Mouse (Mus musculus): ENCODE data around the gene Vwc2l. TPM values are rescaled to one million over a fixed set of nuclear protein-coding genes. Genes with fewer than 3 reads are reported as not detected.

The Vwc2l gene
- polyA plus RNA-seq, 1 experiment from 2014 or later: 0.11 TPM

DNA sequence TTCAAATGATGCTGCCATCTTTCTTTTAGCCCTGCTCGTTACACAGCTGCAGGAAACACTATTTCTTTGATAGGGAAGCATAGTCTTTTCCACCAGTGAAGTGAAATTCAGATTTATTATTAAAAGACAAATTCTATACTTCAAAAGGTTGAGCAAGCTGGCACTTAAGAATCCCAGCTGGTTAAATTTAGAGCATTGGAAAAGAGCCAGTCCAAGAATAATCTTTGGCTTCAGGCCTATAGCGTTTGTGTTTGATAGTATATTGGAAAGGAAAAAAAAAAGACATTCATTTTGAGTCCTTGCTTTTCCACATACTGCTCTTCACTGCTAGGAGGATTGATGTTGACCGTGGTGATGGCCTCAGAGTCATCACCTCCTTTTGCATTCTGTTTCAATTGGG lies 77.9 kb downstream of the Vwc2l start:
- Histone ChIP-seq H3K27me3 (replicated peaks; ENCODE audit: control insufficient read depth, insufficient read depth, low read length) (no peaks in the 10 kb centered on the region), H3K4me1 (replicated peaks; ENCODE audit: control insufficient read depth, insufficient read depth, low read length) (no peaks in the 10 kb centered on the region), H3K36me3 (ENCODE audit: control insufficient read depth, insufficient read depth, low read length) (no peaks in the 10 kb centered on the region), H3K9ac (ENCODE audit: low read length) (no peak overlapping the region), H3K4me2 (ENCODE audit: low read length) (no peak overlapping the region), H3K9me3 (ENCODE audit: control insufficient read depth, low read length) (no peaks in the 10 kb centered on the region), H3K27ac (ENCODE audit: low read depth) (no peak overlapping the region), H3K4me3 (ENCODE audit: low read depth, low read length) (no peak overlapping the region)
- DNase-seq (ENCODE audit: low spot score): no peak
- WGBS: 80% methylated on average over 3 of the region's 3 CpGs
- ATAC-seq (replicated peaks; ENCODE audit: low FRiP score, low TSS enrichment, low read depth): no peak

DNA sequence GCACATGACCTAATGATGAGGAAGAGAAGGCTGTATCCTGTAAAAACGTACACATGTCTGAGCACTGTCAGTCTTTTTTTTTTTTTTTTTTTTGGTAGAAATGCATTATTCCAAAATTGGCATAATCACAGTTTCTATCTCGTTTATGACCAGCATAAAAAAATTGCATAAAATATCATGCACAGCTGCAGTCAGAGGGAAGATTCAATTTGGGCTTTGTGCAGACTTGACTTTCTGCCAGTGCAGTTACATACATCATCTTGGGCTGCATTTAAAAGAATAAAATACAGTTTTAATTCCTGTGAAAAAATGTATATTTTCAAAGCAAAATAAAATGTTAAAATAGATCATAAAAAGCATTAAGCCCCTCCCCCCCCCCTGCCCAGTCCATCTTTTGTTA lies 97.6 kb downstream of the Vwc2l start:
- Histone ChIP-seq H3K9ac (ENCODE audit: low read length) (no peak overlapping the region), H3K27me3 (replicated peaks; ENCODE audit: control insufficient read depth, insufficient read depth, low read length) (no peaks in the 10 kb centered on the region), H3K36me3 (ENCODE audit: control insufficient read depth, insufficient read depth, low read length) (no peaks in the 10 kb centered on the region), H3K4me1 (replicated peaks; ENCODE audit: control insufficient read depth, insufficient read depth, low read length) (no peaks in the 10 kb centered on the region), H3K27ac (ENCODE audit: low read depth) (no peak overlapping the region), H3K4me3 (ENCODE audit: low read depth, low read length) (no peak overlapping the region), H3K9me3 (ENCODE audit: control insufficient read depth, low read length) (no peaks in the 10 kb centered on the region), H3K4me2 (ENCODE audit: low read length) (no peak overlapping the region)
- DNase-seq (ENCODE audit: low spot score) (no peak), ATAC-seq (replicated peaks; ENCODE audit: low FRiP score, low TSS enrichment, low read depth) (no peak)
- WGBS: 57% methylated on average over 2 of the region's 2 CpGs

DNA sequence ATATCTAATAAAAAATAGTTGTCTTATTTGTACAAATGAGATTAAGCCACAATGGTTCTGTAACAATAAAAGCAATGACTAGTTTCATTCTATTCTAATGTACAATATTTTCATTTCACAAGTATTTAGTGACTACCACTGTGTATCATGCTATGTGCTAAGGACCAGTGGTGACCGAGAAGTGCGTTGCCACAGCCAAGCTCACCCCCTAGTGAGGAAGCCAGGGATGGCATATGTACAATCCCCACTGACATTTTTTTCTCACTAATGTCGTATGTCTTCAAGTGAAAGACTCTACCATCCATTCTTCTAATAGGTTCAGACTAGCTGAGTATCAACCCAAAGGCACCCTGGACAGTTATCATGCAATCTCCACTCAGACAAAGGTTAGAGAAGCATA lies 107.7 kb downstream of the Vwc2l start:
- Histone ChIP-seq H3K4me3 (ENCODE audit: low read depth, low read length) (no peak overlapping the region), H3K4me1 (replicated peaks; ENCODE audit: control insufficient read depth, insufficient read depth, low read length) (no peaks in the 10 kb centered on the region), H3K36me3 (ENCODE audit: control insufficient read depth, insufficient read depth, low read length) (no peaks in the 10 kb centered on the region), H3K9me3 (ENCODE audit: control insufficient read depth, low read length) (no peaks in the 10 kb centered on the region), H3K4me2 (ENCODE audit: low read length) (no peak overlapping the region), H3K9ac (ENCODE audit: low read length) (no peak overlapping the region), H3K27ac (ENCODE audit: low read depth) (no peak overlapping the region), H3K27me3 (replicated peaks; ENCODE audit: control insufficient read depth, insufficient read depth, low read length) (no peaks in the 10 kb centered on the region)
- ATAC-seq (replicated peaks; ENCODE audit: low FRiP score, low TSS enrichment, low read depth): no peak
- WGBS: 82% methylated on average over 3 of the region's 3 CpGs
- DNase-seq (ENCODE audit: low spot score): no peak

DNA sequence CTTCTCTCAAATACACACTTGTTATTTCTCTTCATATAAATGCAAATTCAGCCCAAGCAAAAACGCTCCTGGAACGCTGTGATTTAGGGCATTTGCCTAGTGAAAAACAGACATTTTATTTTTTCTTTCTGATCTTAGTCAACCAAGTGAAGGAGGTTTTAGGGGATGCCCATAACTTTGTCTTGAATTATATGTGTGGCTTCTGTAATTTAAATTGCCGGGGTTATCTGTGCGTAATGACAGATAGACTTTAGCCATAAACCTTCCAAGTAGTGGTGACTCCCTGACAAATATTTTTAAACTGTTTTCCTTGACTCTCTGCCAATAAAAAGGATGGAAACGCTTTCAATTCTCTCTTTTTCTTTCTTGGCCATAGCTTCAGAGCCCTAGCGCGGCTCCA lies 116.7 kb downstream of the Vwc2l start:
- no peaks in the 10 kb centered on the region for H3K4me1 ChIP-seq (replicated peaks; ENCODE audit: control insufficient read depth, insufficient read depth, low read length)
- no peak for ATAC-seq (replicated peaks; ENCODE audit: low FRiP score, low TSS enrichment, low read depth)
- no peak overlapping the region for H3K4me2 ChIP-seq (ENCODE audit: low read length)
- no peaks in the 10 kb centered on the region for H3K36me3 ChIP-seq (ENCODE audit: control insufficient read depth, insufficient read depth, low read length)
- no peaks in the 10 kb centered on the region for H3K27me3 ChIP-seq (replicated peaks; ENCODE audit: control insufficient read depth, insufficient read depth, low read length)
- no peak overlapping the region for H3K9ac ChIP-seq (ENCODE audit: low read length)
- no peak for DNase-seq (ENCODE audit: low spot score)
- no peak overlapping the region for H3K4me3 ChIP-seq (ENCODE audit: low read depth, low read length)
- no peak overlapping the region for H3K27ac ChIP-seq (ENCODE audit: low read depth)
- no peaks in the 10 kb centered on the region for H3K9me3 ChIP-seq (ENCODE audit: control insufficient read depth, low read length)
- 68% methylated on average over 7 of the region's 7 CpGs for WGBS

DNA sequence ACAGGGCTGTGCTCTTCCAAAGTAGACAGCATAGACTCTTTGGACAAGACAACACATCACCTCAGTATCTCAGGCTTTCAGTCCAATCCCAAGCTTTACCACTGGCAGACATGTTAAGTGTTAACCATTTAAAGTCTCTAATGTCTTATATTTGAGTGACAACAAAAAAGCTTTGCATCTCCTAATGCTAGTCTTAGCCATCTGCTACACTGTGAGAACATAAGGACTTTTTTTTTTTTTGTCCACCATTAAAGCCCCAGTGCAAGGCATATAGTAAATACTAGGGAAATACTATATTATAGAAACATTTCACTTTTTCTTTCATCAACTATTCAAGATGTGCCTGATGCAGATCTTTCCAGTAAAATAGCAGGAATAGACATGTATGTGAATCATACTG lies 119.8 kb downstream of the Vwc2l start:
- no peak for ATAC-seq (replicated peaks; ENCODE audit: low FRiP score, low TSS enrichment, low read depth)
- H3K4me1 ChIP-seq (replicated peaks; ENCODE audit: control insufficient read depth, insufficient read depth, low read length): no peaks in the 10 kb centered on the region
- no peak overlapping the region for H3K4me3 ChIP-seq (ENCODE audit: low read depth, low read length)
- H3K9ac ChIP-seq (ENCODE audit: low read length): no peak overlapping the region
- H3K27me3 ChIP-seq (replicated peaks; ENCODE audit: control insufficient read depth, insufficient read depth, low read length): no peaks in the 10 kb centered on the region
- H3K9me3 ChIP-seq (ENCODE audit: control insufficient read depth, low read length): no peaks in the 10 kb centered on the region
- no peak overlapping the region for H3K4me2 ChIP-seq (ENCODE audit: low read length)
- no peak for DNase-seq (ENCODE audit: low spot score)
- no peak overlapping the region for H3K27ac ChIP-seq (ENCODE audit: low read depth)
- H3K36me3 ChIP-seq (ENCODE audit: control insufficient read depth, insufficient read depth, low read length): no peaks in the 10 kb centered on the region

DNA sequence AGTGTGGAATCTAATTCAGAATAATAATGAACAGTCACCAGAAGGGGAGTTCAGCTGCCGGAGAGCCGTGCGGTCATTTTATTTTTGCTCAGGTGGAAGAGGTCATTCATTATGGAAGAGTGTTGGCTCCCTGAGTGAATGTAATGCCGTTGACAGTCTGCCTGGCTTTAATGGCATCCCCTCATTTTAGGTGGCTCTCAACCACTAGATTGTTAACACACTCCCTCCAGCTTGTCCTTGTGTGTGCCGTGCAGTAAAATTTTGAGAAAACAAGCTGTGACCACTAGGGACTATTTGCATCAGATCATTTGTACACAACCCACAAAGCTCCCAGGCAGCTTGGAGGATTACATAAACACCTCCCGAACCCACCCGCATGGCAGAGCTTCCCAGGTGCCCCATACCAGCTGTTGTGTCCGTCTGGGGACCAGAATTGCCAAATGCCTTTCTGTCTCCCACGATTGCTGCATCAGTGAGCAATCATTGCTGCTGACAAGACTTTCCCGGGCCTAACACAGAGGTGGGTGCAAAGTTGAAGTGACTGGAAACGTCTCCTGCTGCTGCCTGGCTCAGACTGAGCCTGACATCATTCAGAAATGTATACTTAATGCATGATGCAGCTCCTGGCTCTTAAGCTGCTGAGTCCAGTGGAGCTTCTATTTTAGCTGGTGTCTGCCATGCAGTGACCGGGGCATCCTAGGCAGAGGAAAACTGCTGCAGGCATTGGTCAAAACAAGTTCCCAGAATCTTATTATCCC lies 126.3 kb downstream of the Vwc2l start:
- Histone ChIP-seq H3K4me3 (ENCODE audit: low read depth, low read length) (no peak overlapping the region), H3K36me3 (ENCODE audit: control insufficient read depth, insufficient read depth, low read length) (no peaks in the 10 kb centered on the region), H3K4me2 (ENCODE audit: low read length) (no peak overlapping the region), H3K4me1 (replicated peaks; ENCODE audit: control insufficient read depth, insufficient read depth, low read length) (no peaks in the 10 kb centered on the region), H3K9me3 (ENCODE audit: control insufficient read depth, low read length) (no peaks in the 10 kb centered on the region), H3K27me3 (replicated peaks; ENCODE audit: control insufficient read depth, insufficient read depth, low read length) (no peaks in the 10 kb centered on the region), H3K27ac (ENCODE audit: low read depth) (no peak overlapping the region), H3K9ac (ENCODE audit: low read length) (no peak overlapping the region)
- DNase-seq (ENCODE audit: low spot score): no peak
- 60% methylated on average over 12 of the region's 12 CpGs for WGBS
- ATAC-seq (replicated peaks; ENCODE audit: low FRiP score, low TSS enrichment, low read depth): no peak

DNA sequence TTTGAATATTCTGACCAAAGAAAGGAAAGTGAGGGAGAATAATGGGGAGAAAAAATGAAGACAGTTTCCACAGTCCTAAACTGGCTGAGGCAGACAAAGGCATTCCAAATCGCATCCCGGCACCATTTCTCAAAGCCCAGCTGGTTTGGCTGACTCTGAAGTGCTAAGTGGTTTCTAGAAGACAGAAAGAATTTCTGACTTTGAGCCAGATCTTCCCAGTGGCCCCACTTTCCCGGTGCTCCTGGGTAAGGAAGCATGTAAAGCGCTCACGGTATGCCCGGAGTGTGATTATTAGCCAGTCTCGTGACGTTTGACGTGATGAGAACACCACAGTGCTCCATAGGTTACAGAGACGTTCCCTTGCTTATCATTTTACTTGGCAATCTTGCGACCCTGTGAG lies 127.9 kb downstream of the Vwc2l start:
- ATAC-seq (replicated peaks; ENCODE audit: low FRiP score, low TSS enrichment, low read depth): no peak
- no peaks in the 10 kb centered on the region for H3K9me3 ChIP-seq (ENCODE audit: control insufficient read depth, low read length)
- WGBS: 71% methylated on average over 11 of the region's 11 CpGs

DNA sequence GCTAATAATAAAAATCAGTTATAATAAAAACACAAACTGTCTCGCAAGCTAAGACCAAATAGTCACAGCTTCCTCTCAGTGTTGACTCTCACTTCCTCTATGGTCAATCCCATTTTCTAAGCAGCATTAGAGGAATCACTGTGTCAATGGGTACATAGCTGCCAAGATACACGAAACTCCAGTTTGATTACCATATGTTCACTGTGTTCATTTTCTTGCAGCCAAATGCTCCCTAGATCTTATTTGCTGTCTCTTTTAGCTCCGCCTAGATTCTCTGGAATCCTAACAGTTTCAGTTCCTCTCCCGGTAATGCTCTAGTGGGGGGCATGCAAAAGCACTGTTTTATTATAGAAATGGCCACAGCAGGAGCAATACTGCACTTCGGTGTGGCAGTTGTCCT lies 130.4 kb downstream of the Vwc2l start:
- ATAC-seq (replicated peaks; ENCODE audit: low FRiP score, low TSS enrichment, low read depth): no peak
- no peaks in the 10 kb centered on the region for H3K4me1 ChIP-seq (replicated peaks; ENCODE audit: control insufficient read depth, insufficient read depth, low read length)
- no peaks in the 10 kb centered on the region for H3K36me3 ChIP-seq (ENCODE audit: control insufficient read depth, insufficient read depth, low read length)
- H3K27ac ChIP-seq (ENCODE audit: low read depth): no peak overlapping the region
- H3K4me3 ChIP-seq (ENCODE audit: low read depth, low read length): no peak overlapping the region
- H3K9ac ChIP-seq (ENCODE audit: low read length): no peak overlapping the region
- no peak for DNase-seq (ENCODE audit: low spot score)
- WGBS: 71% methylated on average over 5 of the region's 5 CpGs
- no peaks in the 10 kb centered on the region for H3K9me3 ChIP-seq (ENCODE audit: control insufficient read depth, low read length)
- no peak overlapping the region for H3K4me2 ChIP-seq (ENCODE audit: low read length)
- no peaks in the 10 kb centered on the region for H3K27me3 ChIP-seq (replicated peaks; ENCODE audit: control insufficient read depth, insufficient read depth, low read length)

More for the DNA sequence above, 127.9 kb downstream of the Vwc2l start:
- Histone ChIP-seq H3K4me3 (ENCODE audit: low read depth, low read length) (no peak overlapping the region), H3K4me1 (replicated peaks; ENCODE audit: control insufficient read depth, insufficient read depth, low read length) (no peaks in the 10 kb centered on the region), H3K9ac (ENCODE audit: low read length) (no peak overlapping the region), H3K27me3 (replicated peaks; ENCODE audit: control insufficient read depth, insufficient read depth, low read length) (no peaks in the 10 kb centered on the region), H3K27ac (ENCODE audit: low read depth) (no peak overlapping the region), H3K36me3 (ENCODE audit: control insufficient read depth, insufficient read depth, low read length) (no peaks in the 10 kb centered on the region), H3K4me2 (ENCODE audit: low read length) (no peak overlapping the region)
- DNase-seq (ENCODE audit: low spot score): peak; percentile 54

DNA sequence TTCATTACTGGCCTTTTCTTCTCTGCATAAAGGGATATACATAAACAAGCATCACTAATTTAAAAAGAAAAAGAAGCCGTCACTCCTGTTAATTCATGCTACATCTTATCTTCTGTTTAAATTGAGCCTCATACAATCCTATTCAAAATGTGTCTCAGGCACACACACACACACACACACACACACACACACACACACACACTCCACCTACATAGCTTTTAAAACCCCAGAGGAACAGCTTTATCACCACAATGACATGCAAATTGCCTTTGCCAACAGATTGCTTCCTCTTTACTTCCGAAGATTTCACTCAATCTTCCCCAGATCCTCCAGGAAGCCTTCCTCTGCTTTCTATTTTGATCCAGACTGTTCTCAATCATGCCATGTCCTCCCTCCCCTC lies 136.2 kb downstream of the Vwc2l start:
- Histone ChIP-seq H3K9ac (ENCODE audit: low read length) (no peak overlapping the region), H3K4me3 (ENCODE audit: low read depth, low read length) (no peak overlapping the region), H3K36me3 (ENCODE audit: control insufficient read depth, insufficient read depth, low read length) (no peaks in the 10 kb centered on the region), H3K27me3 (replicated peaks; ENCODE audit: control insufficient read depth, insufficient read depth, low read length) (no peaks in the 10 kb centered on the region), H3K9me3 (ENCODE audit: control insufficient read depth, low read length) (no peaks in the 10 kb centered on the region), H3K27ac (ENCODE audit: low read depth) (no peak overlapping the region), H3K4me2 (ENCODE audit: low read length) (no peak overlapping the region), H3K4me1 (replicated peaks; ENCODE audit: control insufficient read depth, insufficient read depth, low read length) (no peaks in the 10 kb centered on the region)
- ATAC-seq (replicated peaks; ENCODE audit: low FRiP score, low TSS enrichment, low read depth) (no peak), DNase-seq (ENCODE audit: low spot score) (no peak)
- WGBS: 50% methylated on average over 2 of the region's 2 CpGs
